Mouse (Mus musculus): Measurements from ENCODE around the gene Mark4. TPM values are rescaled to one million over a fixed set of nuclear protein-coding genes. Genes with fewer than 3 reads are reported as not detected.

Gene Mark4
- 10 to 100 TPM; 23.3 to 25.0 TPM for total RNA-seq (2021)
- long read RNA-seq, experiment 1, partial matches to known transcripts = 7 of 20 reads
- long read RNA-seq, experiment 1, other reads (novel, unspliced or antisense) = 9 of 20 reads
- long read RNA-seq, experiment 2, partial matches to known transcripts = 8 of 17 reads
- long read RNA-seq, experiment 2, other reads (novel, unspliced or antisense) = 5 of 17 reads

DNA sequence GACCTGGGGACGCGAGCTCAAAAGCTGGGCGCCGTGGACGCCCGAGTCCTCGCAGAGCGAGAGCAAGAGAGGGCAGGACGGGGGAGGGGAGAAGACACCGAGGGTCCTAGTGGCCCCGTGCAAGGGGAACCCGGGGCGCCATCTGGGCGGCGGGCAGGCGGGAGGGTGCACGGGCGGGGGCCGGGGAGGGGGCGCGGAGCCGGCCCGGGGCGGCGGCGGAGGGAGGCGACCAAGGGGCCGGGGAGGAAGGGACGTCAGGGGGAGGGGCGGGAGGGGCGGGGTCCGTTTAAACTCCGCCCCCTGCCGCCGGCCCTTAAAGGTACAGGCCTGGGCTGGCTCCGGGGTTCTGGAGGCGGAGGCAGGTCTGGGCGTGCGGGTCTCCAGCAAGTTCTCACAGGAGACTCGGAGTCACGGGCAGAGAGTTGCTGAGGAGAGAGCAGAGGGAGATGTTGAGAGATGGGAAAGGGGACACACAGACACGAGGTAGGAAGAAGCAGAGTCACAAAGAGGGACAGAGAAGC, at the start of gene Mark4:
Gene Mark4 (minus strand): TSS at position 231 of the 521 bp plus-strand sequence.
- intact Hi-C loops (cut with DNase I) = no loop called here
- DNase-seq = peak; percentile 81 to 83

DNA sequence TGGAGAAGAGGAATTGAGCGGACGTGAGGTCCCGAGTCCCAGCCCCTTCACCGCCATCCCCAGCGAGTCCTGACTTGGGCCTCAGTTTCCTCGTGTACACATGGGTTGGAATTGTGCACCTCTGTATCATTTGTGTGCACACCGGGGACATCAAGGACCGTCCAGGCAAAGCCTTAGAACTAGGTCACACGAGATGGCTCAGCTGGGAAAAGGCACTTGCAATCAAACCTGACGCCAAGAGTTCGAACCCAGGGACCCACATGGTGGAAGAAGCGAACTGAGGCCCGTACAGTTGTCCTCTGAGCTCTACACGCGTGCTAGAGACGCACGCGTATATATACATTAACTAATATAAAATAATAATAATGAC, 49.0 kb upstream of the Mark4 start:
- intact Hi-C loops (cut with DNase I) = loop anchor here (2.0 kb wide), 1 partner anchor 69 kb away; the partner anchor contains the start of genes Gemin7 and Zfp296
- DNase-seq = no peak

DNA sequence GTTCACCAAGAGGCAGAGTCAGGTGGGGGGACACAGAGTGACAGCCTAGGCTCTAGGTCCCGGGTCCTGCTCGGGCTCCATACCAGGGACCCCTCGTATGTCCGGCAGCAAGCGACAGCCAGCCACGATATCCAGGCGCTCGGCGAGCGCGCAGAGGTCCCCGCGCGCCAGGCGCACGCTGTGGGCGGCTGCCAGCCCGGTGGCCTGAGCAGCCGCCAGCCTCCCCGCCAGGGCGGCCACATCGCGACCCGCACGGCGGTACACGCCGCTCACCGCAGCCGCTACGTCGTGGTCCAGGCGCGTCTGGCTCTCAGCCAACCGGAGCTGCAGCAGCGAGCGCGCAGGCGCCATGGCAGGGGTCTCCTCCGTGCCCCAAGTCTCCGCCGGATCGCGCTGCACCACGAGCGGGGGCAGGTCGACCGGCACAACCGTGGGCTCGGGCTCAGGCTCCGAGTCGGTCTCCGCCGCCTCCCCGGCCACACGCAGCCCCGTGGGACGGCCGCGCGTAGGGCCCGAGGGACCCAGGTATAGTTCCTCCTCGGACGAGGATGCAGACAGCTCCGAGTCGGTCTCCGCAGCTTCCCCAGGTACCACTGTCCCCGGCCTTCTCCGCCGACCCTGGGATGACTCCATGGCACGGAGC, 48.5 kb upstream of the Mark4 start:
- intact Hi-C loops (cut with DNase I) = loop anchor here (2.0 kb wide), 1 partner anchor 70 kb away; the partner anchor contains the start of genes Gemin7 and Zfp296
- peak; percentile 49 to 51 for DNase-seq

DNA sequence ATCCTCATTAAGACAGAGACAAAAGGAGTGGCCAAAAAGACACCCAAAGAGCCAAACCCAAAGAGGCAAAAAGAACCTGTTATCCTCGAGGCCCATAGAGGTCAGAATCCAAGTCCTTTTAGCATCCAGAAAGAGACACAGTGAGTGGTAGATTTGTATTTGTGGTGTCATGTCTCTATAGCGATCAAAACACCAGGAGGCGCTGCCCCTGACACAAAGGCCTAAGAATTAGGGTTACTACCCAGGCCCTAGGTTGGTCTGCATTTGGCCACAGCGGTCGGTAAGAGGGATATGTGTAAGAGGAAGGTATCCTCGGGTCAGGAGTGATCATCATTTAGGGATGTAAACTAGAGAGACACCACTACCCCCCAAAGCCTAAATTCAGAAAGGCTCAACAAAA, 47.7 kb upstream of the Mark4 start:
- intact Hi-C loops (cut with DNase I) = loop anchor here (2.0 kb wide), 1 partner anchor 70 kb away; the partner anchor contains the start of genes Gemin7 and Zfp296
- no peak for DNase-seq

DNA sequence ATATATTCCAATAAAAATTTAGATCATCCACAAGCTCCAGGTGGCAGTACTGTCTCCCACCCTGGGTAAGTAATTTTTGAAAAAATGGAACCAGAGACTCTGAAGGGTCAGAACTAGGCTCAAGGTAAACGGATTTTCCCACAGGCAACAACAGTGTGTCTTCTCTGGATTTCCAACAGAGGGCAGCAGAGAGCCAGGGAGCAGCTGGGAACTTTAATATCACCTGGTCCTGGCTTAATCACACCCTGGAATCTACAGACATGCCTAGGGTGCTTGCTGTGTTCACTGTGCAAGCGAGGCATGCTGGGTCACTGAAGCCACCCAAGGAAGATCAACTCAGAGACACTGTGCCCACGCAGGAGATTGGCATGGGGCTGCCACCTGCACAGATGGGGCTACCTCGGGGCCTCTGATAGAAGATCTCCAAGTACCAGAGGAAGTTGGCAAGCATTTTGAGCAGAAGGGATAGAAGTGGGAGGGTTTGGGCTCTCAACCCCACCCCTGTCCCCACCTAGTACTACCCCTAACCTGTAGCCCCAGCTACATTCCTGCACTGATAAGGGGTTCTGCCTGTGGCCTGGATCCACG, 45.0 kb upstream of the Mark4 start:
- intact Hi-C loops (cut with DNase I) = loop anchor here (5.0 kb wide), 3 partner anchors 41 to 114 kb away; partner anchors contain the start of gene Exoc3l2
- DNase-seq = peak; percentile 52 to 70

DNA sequence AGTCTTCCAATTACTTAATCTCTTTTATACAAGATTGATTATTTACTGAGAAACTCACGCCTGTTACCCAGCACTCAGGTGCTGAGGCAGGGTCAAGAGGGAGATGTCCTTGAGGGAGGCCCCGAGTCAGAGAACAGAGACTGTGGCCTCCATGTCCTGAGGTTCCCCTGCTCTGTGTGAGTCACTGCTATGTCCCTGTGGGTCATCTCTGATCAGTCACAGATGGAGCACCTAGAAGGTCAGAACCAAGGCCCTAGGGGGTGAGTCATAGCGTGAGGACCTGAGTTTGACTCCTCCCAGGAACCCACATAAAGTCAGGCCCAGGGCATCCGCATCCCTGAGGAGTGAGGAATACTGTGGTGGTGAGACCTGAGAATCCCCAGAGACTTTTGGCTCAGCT, 43.0 kb upstream of the Mark4 start:
- intact Hi-C loops (cut with DNase I) = loop anchor here (5.0 kb wide), 3 partner anchors 39 to 116 kb away; partner anchors contain the start of gene Exoc3l2
- no peak for DNase-seq

DNA sequence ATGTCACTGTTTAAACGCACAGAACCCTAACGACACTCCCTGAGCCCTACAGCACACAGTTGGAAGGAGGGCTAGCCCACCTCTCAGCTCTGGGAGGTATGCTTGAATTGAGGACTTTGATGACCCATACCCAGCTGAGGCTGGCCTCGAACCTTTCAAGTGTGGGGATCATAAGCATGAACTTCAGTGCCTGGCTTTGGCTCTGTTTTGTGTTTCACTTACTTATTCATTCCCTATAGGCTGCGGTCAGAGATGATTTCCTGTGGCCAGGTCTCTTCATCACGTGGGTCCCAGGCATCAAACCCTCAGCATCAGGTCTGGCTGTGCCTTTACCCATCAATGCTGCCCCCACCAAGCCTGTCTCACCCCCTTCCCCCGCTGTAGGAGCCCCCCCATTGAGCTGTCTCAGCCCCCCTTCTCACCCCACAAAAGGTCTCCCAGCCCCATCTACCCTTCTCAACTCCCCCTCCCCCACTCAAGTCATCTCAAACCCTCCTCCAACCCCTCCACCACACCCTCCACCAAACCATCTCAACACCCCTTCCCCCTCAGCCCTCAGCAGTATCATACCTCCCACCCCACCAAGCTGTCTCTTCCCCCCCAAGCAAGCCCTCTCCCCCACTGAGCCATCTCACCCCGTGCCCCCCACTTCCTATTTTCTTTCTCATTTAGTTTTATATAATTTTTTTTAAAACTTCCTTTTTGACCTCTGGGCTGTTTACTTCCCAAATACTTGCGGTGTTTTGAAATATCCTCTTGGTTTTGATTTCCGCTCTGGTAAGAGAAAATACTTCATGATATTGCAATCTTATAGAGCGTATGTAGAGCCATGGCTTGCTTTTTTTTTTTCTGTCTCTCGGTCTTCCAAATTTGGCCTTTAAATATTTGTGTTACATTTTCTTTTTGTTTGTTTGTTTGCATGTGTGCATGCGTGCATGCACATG, 42.1 kb upstream of the Mark4 start:
- DNase-seq = no peak
- intact Hi-C loops (cut with DNase I) = loop anchor here (5.0 kb wide), 3 partner anchors 38 to 117 kb away; partner anchors contain the start of gene Exoc3l2

DNA sequence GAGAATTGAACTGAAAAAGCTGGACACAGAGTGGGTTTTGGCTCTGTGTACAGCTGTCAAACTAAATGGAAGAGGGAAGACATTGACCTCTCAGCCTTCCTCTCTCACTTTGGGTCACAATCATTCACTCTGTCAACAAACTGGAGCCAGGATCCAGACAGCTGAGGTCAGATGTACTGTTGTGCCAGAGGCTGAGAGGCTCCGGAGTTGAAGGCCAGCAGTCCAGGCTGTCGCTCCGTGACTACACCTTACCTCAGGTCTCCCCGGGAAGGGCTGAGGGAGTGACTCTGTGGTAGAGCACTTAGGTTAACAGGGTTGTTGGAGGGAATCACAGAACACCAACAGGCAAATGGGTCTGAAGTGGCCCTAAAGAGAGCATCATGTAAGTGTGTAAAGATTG, 39.7 kb upstream of the Mark4 start:
- DNase-seq = no peak

DNA sequence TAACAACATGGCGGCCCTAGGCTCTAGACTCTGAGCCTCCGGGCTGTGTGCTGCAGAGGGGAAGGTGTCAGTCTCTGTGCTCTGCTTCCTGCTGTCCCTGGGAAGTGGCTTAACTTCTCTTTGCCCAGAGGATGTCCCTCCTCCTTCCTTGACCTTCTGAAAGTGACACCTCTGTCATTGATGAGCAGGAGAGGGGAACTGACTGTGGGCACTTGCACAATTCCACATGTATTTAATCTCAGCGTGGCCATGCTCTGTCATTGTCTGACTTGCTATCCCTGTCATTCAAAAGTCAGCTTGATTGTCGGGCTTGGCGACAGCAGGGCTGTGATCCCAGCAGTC, 37.6 kb upstream of the Mark4 start:
- intact Hi-C loops (cut with DNase I) = no loop called here
- no peak for DNase-seq

More for the DNA sequence above, 39.7 kb upstream of the Mark4 start:
- intact Hi-C loops (cut with DNase I) = no loop called here

DNA sequence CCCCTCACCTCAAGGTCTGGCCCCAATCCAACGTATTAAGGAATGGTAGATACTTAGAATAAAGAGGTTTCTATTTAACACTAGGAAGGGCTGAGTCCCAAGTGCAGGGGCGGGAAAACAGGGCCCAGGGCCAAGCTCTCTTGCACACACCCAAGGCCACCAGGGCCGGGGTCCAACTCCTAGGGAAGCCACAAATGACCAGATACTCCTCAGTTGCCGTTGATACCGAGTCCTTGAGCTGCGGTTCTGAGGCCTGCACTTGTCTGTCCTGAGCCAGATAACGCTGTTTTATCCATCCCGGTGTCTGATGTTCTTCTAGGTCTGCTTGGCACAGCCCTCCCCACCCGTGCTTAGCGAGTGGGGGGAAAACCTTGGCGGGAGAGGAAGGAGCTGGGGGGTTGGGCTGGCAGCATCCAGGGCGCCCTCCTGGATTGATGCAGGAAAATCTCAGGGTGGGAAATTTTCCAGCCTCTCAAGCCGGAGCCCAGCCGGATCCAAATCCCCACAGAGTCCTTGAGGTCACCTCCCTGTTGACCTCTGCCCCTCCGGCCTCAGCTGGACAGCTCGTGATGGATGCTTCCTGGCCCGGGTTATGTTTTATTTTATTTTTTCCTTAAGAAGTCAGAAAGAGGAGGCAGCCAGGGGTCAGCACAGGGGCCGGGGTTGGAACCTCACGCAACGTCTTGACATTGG, 37.0 kb upstream of the Mark4 start:
- peak; percentile 48 to 52 for DNase-seq
- intact Hi-C loops (cut with DNase I) = no loop called here

DNA sequence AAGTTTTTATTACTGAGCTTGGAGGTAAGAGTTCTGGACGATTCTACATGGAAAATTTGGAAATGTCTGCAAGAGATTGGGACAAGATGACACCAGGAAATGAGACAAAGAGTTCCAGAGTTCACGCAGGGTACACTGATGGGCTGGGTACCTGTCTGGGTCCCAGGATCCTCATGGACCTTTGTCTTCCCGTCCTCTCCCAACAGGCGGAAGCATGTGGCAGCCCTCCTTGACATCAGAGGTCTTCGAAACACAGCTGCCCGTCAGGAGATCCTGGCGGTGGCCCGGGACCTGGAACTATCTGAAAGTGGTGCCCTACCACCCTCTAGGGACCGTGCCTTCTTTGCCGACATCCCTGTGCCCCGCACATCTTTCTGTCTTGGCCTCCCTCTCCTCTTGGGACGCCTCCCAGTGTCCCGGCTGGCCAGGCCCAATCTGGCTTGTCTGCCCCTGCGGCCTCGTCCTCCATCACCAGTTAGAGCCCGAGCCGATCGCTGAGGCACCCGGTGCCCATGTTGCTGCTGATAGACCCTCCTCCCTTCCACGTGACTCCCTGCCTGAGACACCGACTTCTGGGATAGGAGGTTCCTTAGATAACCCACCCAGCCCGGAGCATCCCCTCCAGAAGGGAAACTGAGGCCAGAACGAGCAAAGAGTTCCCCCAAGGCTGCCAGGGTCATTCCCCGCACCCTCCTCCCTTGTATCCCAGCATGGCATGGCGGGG, 36.3 kb upstream of the Mark4 start:
- intact Hi-C loops (cut with DNase I) = no loop called here
- DNase-seq = no peak

DNA sequence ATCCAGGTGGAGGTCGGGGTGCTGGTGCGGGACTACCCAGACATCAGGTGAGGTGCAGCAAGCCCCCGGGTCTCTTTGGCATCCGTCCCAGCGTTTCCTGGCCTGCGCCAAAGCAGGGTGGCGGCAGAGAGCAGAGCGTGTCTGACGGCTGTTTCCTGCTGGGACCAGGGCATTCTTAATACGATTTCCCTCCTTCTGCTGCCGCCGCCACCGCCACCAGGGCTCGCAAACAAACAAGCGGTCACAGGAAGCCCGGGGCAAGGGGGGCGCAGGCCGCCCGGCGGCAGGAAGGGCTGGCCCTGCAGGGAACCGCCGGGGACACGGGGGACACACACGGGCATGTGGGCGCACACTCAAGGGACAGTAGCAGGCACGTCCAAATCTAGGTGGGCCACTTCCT, 33.1 kb upstream of the Mark4 start:
- intact Hi-C loops (cut with DNase I) = no loop called here
- peak; percentile 48 to 51 for DNase-seq

DNA sequence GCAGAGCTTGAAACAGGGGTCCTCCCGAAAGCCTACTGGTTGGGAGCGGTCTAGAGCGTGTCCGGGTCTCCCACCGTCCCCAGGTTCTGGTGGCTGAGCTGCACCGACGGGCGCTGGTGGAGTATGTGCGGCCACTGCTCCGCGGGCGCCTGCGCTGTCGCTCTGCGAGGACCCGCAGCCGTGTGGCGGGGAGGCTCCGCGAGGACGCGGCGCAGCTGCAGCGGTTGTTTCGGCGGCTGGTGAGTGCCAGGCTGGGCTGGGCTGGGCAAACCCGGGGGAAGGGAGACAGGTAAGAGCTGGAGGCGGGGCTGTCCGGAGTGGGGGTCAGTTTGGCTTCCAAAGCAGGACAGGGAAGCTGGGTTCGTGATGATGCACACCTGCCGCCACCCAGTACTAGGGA, 30.9 kb upstream of the Mark4 start:
- intact Hi-C loops (cut with DNase I) = no loop called here
- DNase-seq = no peak

DNA sequence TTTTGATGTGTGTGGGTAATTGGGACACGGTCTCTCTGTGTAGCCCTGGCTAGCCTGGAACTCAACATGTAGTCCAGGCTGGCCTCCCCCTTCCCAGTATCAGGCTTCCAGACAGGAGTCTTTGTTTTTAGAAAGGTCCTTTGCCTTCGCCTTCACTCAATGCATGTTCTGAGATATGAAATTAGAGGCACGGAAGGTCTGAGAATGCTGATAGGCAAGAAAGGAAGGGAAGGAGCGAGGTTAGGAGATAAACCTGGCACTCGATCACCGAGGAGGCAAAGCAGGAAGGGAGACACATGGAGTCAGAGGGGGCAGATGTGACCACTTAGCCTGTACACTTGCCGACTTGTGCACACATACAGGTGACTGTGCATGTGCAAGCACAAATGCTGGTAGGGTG, 27.9 kb upstream of the Mark4 start:
- no peak for DNase-seq
- intact Hi-C loops (cut with DNase I) = no loop called here

DNA sequence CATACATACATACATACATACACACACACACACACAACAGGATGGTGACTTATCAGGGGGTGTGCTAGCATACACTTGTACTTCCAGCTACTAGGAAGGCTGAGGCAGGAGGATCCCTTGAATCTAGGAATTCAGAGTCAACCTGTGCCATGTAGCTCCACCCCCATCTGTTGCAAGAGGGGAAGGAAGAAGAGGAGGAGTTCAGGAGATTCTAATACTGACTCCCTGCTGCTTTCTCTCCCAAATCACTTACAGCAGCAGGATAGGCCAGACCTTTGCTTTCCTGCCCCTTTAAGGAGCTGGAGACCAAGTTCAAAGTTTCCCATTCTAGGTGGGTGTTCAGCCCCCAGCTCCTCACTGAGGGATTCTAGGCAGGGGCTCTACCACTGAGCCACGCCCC, 26.9 kb upstream of the Mark4 start:
- no peak for DNase-seq
- intact Hi-C loops (cut with DNase I) = no loop called here

DNA sequence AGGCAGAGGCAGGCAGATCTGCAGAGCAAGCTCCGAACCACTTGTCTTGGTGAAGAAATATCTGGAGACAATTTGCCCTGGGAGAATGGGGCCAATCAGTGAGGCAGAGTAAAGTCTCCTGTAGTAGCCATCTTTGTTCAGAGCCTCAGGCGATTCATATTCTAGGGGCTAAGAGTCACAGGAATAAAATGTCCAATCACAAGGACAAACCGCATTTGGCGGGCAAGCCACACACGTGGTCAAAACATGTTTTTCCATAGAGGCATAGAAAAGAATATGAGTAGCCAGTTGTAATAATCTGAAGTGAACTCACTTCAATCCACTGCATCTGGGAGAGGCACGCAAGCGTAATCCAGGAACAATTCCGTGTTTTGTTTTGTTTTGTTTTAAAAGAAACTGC, 24.7 kb upstream of the Mark4 start:
- no peak for DNase-seq
- intact Hi-C loops (cut with DNase I) = no loop called here

DNA sequence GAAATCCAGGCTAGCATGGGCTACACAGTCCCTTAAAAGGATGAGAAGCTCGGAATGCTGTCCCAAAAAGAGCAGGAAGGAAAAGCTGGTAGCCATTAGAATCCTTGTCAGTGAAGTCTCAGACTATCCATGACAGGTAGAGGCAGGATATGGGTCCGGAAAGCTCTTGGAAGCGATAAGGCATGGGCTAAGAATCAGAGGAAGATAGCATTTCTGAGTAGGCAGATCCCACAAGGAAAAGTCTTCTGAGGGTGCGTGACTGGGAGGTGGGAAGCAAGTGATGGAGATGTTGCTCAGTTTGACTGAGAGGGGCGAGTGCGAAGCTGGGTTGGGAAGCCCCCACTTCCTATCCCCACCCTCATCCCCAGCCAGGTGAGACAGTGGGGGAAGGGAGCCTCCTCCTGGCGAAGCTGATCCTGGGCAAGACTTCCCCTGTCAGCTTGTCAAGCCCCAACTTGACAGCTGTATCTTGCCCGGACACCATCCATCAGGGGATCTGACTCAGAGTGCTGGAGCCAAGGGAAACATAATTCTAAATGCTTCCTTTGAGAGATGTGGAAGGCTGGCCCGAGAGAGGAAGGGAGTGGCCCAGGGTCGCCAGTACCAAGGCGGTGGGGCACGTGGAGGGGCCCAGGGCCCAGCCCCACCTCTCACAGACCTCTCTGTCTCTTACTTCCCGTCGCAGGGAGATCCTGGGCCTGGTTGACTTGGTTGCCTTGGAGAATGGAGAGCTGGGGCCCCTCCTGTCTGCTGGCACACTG, 19.2 kb upstream of the Mark4 start:
- intact Hi-C loops (cut with DNase I) = no loop called here
- no peak for DNase-seq

DNA sequence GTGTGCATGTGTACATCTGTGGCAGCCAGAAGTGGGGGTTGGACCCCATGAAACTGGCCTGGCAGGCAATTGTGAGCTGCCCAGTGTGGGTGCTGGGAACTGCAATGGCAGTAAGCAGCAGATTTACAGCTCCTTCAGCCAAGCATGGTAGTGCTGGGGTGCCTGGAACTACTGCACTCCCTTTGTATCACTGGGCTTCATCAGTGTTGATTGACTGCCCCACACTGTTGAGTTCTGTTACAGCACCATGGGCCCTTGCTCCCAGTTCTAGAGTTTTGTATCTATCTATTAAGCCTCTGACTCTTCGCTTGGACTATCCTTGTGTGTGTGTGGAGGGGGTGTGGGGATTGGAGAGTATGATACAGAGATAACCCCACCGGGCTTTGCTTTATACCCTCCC, 18.5 kb upstream of the Mark4 start:
- no peak for DNase-seq
- intact Hi-C loops (cut with DNase I) = no loop called here
